Comparison of ENCODE assay signal across 29 mouse cellular contexts in genomic region chr14:79335613-79336012, GRCm38 (mm10).
"Had no signal": no experiment of that assay in that cellular context is flagged by ENCODE, and none has a peak within 500 bp of the region (broad histone marks: within the 10 kb centered on the region; RNA-seq: fewer than 3 reads in every experiment).

No protein-coding gene starts in this region.

- H3K4me3 ChIP-seq: heart, embryonic 10.5 days; heart, embryonic 12.5 days; heart, embryonic 13.5 days; heart, embryonic 15.5 days; hindbrain, embryonic 10.5 days; hindbrain, embryonic 12.5 days; hindbrain, embryonic 13.5 days; hindbrain, embryonic 15.5 days; intestine, embryonic 15.5 days; kidney, embryonic 15.5 days; layer of hippocampus, adult 2 months; left cerebral cortex, adult 2 months had no signal

- H3K27me3 ChIP-seq: heart, embryonic 12.5 days; heart, embryonic 13.5 days; heart, embryonic 15.5 days; hindbrain, embryonic 12.5 days; hindbrain, embryonic 13.5 days; hindbrain, embryonic 15.5 days; intestine, embryonic 15.5 days; kidney, embryonic 15.5 days had no signal

- H3K4me2 ChIP-seq: heart, embryonic 11.5 days; heart, embryonic 12.5 days; heart, embryonic 13.5 days; heart, embryonic 15.5 days; hindbrain, embryonic 12.5 days; hindbrain, embryonic 13.5 days; hindbrain, embryonic 14.5 days; hindbrain, embryonic 15.5 days; intestine, embryonic 15.5 days; kidney, embryonic 15.5 days had no signal

- DNase-seq: heart, postnatal 10 days; heart, postnatal 14 days; heart, postnatal 4 days; kidney, adult 11 months; kidney, adult 18-20 months; kidney, adult 2 months; kidney, adult 8-10 months; kidney, adult 9 months; kidney, postnatal 10 days; kidney, postnatal 14 days; kidney, postnatal 25 days; kidney, postnatal 36 days; kidney, postnatal 4 days; layer of hippocampus, adult 9-11 months; layer of hippocampus, postnatal 36 days had no signal
